Mouse (Mus musculus) embryonic facial prominence, embryonic 10.5 days (tissue): ENCODE measurements around the gene Tmem42. TPM values are rescaled to one million over a fixed set of nuclear protein-coding genes. Genes with fewer than 3 reads are reported as not detected.

Source experiments
- DNase-seq: peaks from one replicate; pipeline ENCODE4 v3.0.0-alpha.2; 2017; ENCODE audit warnings: low spot score
- H3K27ac ChIP-seq: fragments of 300-500 bp; sonication (generic); replicated peaks from 2 replicates; pipeline ENCODE4 v1.5.1; 2016; ENCODE audit warnings: mild to moderate bottlenecking
- H3K27me3 ChIP-seq: fragments of 300-500 bp; sonication (generic); replicated peaks from 2 replicates; pipeline ENCODE4 v1.6.1; 2016; ENCODE audit warnings: low read depth, mild to moderate bottlenecking; ENCODE audit not compliant: poor library complexity, severe bottlenecking
- H3K36me3 ChIP-seq: fragments of 300-500 bp; sonication (generic); replicated peaks from 2 replicates; pipeline ENCODE4 v1.6.1; 2016; ENCODE audit warnings: mild to moderate bottlenecking, moderate library complexity
- H3K4me1 ChIP-seq: fragments of 300-500 bp; sonication (generic); 2 replicates; pipeline ENCODE4 v1.6.1; 2016
- H3K4me3 ChIP-seq: fragments of 300-500 bp; sonication (generic); 2 replicates; pipeline ENCODE4 v1.5.1; 2016; ENCODE audit warnings: mild to moderate bottlenecking, moderate library complexity
- H3K9me3 ChIP-seq: fragments of 300-500 bp; sonication (generic); 2 replicates; pipeline ENCODE4 v1.6.1; 2016; ENCODE audit warnings: mild to moderate bottlenecking
- WGBS: fragments of 180-500 bp; shearing (Covaris S2); methylation state at CpG from one replicate; pipeline ENCODE4 v1.1.7; 2016; 5-methylcytosine and 5-hydroxymethylcytosine counted together
- polyA plus RNA-seq: library from polyadenylated mRNA; unstranded; fragments of >200 nt; fragmentation: Nextera tagmentation; extraction: Ambion mirVana; gene quantifications from 2 replicates; pipeline ENCODE4 v1.2.1, GENCODE M21; 2016

Gene Tmem42
- polyA plus RNA-seq, 1 experiment from 2014 or later: 12.2 TPM

- no peak for DNase-seq
- Histone ChIP-seq H3K27me3 (no peaks in the 10 kb centered on the region), H3K4me3 (no peak overlapping the region), H3K36me3 (no peaks in the 10 kb centered on the region), H3K4me1 (no peaks in the 10 kb centered on the region), H3K27ac (no peak overlapping the region), H3K9me3 (no peaks in the 10 kb centered on the region)
- WGBS: 87% methylated on average over 3 of the region's 3 CpGs
Observed at GRCm38 (mm10) chr9:123060172-123060571, 39.0 kb downstream of the Tmem42 start.

Other genes with a start within 250 kb of the Tmem42 start
- gene Tcaim, start 215.8 kb upstream of the Tmem42 start, polyA plus RNA-seq: 4.2 and 5.7 TPM in 2 replicates
- 0.26 TPM in 1 of 2 replicates, not detected in the other for gene Gm35549, start 177.3 kb upstream of the Tmem42 start, polyA plus RNA-seq
- 84.8 and 85.6 TPM in 2 replicates for gene Zfp445, start 155.3 kb upstream of the Tmem42 start, polyA plus RNA-seq
- gene Zkscan7, start 135.6 kb upstream of the Tmem42 start, polyA plus RNA-seq: 3.2 and 3.6 TPM in 2 replicates
- gene Zfp105, start 98.3 kb upstream of the Tmem42 start, polyA plus RNA-seq: 32.4 and 33.8 TPM in 2 replicates
- 22.0 and 23.6 TPM in 2 replicates for gene 1110059G10Rik, start 70.3 kb upstream of the Tmem42 start, polyA plus RNA-seq
- 89.5 and 97.8 TPM in 2 replicates for gene Kif15, start 70.3 kb upstream of the Tmem42 start, polyA plus RNA-seq
- gene Tgm4, start 13.4 kb downstream of the Tmem42 start, polyA plus RNA-seq: 0.31 and 0.63 TPM in 2 replicates
- gene Zdhhc3, start 91.9 kb downstream of the Tmem42 start, polyA plus RNA-seq: 73.1 and 77.9 TPM in 2 replicates
- 129 and 143 TPM in 2 replicates for gene Exosc7, start 91.9 kb downstream of the Tmem42 start, polyA plus RNA-seq
- gene Clec3b, start 129.6 kb downstream of the Tmem42 start, polyA plus RNA-seq: 0.15 TPM in 1 of 2 replicates, not detected in the other
- gene Cdcp1, start 194.7 kb downstream of the Tmem42 start, polyA plus RNA-seq: 5.5 and 6.0 TPM in 2 replicates
- gene Tmem158, start 239.4 kb downstream of the Tmem42 start, polyA plus RNA-seq: 4.6 and 5.0 TPM in 2 replicates